Mouse (Mus musculus) megakaryocyte, embryonic 14.5 days (primary cell): ENCODE results near the gene Dag1. TPM values are rescaled to one million over a fixed set of nuclear protein-coding genes. Genes with fewer than 3 reads are reported as not detected.
A peak's percentile ranks its signal among the peaks of the same experiment; 100 is the strongest.

Experiments used
- H3K27me3 ChIP-seq: replicated peaks from 2 replicates; pipeline ENCODE3; 2012; ENCODE audit warnings: inconsistent platforms
- H3K36me3 ChIP-seq: replicated peaks from 2 replicates; pipeline ENCODE3; 2012; ENCODE audit warnings: low read length, inconsistent platforms, mixed read lengths
- H3K4me1 ChIP-seq: 2 replicates; pipeline ENCODE4 v1.6.1; 2012; ENCODE audit warnings: inconsistent platforms
- H3K4me3 ChIP-seq: replicated peaks from 2 replicates; pipeline ENCODE3; 2012; ENCODE audit warnings: moderate library complexity, mild to moderate bottlenecking, inconsistent platforms
- H3K9me3 ChIP-seq: 2 replicates; pipeline ENCODE4 v1.6.1; 2012; ENCODE audit warnings: inconsistent platforms
- FLI1 ChIP-seq: IDR thresholded peaks from 2 replicates; pipeline ENCODE4 v1.6.1; 2012; ENCODE audit warnings: low read length, inconsistent platforms, mixed read lengths
- GATA1 ChIP-seq: IDR thresholded peaks from 3 replicates; pipeline ENCODE4 v1.6.1; 2012; ENCODE audit warnings: mixed read lengths, low read length, inconsistent platforms, borderline replicate concordance
- polyA plus RNA-seq: library from polyadenylated mRNA; stranded (reverse); fragments of >175 nt; gene quantifications from 2 replicates; pipeline ENCODE4 v1.2.3, GENCODE M21; 2012; ENCODE audit warnings: low replicate concordance; ENCODE audit not compliant: insufficient read depth

Dag1 gene
- polyA plus RNA-seq, 1 experiment: 10.0 TPM

- no peaks in the 10 kb centered on the region for H3K9me3 ChIP-seq
- no peaks in the 10 kb centered on the region for H3K36me3 ChIP-seq
- H3K4me3 ChIP-seq: peak overlapping the region; percentile 99
- peaks cover 44% of the 10 kb centered on the region for H3K4me1 ChIP-seq
- TF ChIP-seq FLI1 (no peak), GATA1 (no peak)
- H3K27me3 ChIP-seq: peaks cover 3% of the 10 kb centered on the region
These were observed 1.2 kb downstream of the Dag1 start for GRCm38 (mm10) chr9:108262494-108263049.

GRCm38 (mm10) chr9:108261865-108262264, 1.9 kb downstream of the Dag1 start:
- H3K4me1 ChIP-seq: peaks cover 42% of the 10 kb centered on the region
- no peaks in the 10 kb centered on the region for H3K36me3 ChIP-seq
- no peaks in the 10 kb centered on the region for H3K27me3 ChIP-seq
- no peaks in the 10 kb centered on the region for H3K9me3 ChIP-seq
- TF ChIP-seq FLI1 (no peak), GATA1 (no peak)
- H3K4me3 ChIP-seq: no peak overlapping the region

- TF ChIP-seq GATA1 (no peak), FLI1 (no peak)
- H3K36me3 ChIP-seq: no peaks in the 10 kb centered on the region
These were observed 3.2 kb downstream of the Dag1 start for GRCm38 (mm10) chr9:108260526-108260925.

GRCm38 (mm10) chr9:108252766-108253165, 11.0 kb downstream of the Dag1 start:
- H3K4me1 ChIP-seq: peaks cover 8% of the 10 kb centered on the region

More at GRCm38 (mm10) chr9:108260526-108260925, 3.2 kb downstream of the Dag1 start:
- H3K27me3 ChIP-seq: no peaks in the 10 kb centered on the region
- H3K4me1 ChIP-seq: peaks cover 36% of the 10 kb centered on the region
- H3K4me3 ChIP-seq: no peak overlapping the region
- no peaks in the 10 kb centered on the region for H3K9me3 ChIP-seq

GRCm38 (mm10) chr9:108251877-108252276, 11.9 kb downstream of the Dag1 start:
- H3K4me3 ChIP-seq: no peak overlapping the region
- TF ChIP-seq FLI1: no peak
- peaks cover 8% of the 10 kb centered on the region for H3K4me1 ChIP-seq
- H3K36me3 ChIP-seq: peaks cover 29% of the 10 kb centered on the region
- no peaks in the 10 kb centered on the region for H3K9me3 ChIP-seq
- no peaks in the 10 kb centered on the region for H3K27me3 ChIP-seq

More at GRCm38 (mm10) chr9:108252766-108253165, 11.0 kb downstream of the Dag1 start:
- Histone ChIP-seq H3K4me3 (no peak overlapping the region), H3K27me3 (no peaks in the 10 kb centered on the region), H3K9me3 (no peaks in the 10 kb centered on the region), H3K36me3 (peaks cover 29% of the 10 kb centered on the region)
- TF ChIP-seq GATA1 (no peak), FLI1 (no peak)

GRCm38 (mm10) chr9:108248957-108249356, 14.8 kb downstream of the Dag1 start:
- peaks cover 37% of the 10 kb centered on the region for H3K36me3 ChIP-seq

GRCm38 (mm10) chr9:108244984-108245383, 18.8 kb downstream of the Dag1 start:
- Histone ChIP-seq H3K4me1 (peaks cover 12% of the 10 kb centered on the region; the same call in 1 of the 2 replicates), H3K4me3 (no peak overlapping the region), H3K9me3 (no peaks in the 10 kb centered on the region), H3K36me3 (peaks cover 19% of the 10 kb centered on the region), H3K27me3 (no peaks in the 10 kb centered on the region)
- TF ChIP-seq GATA1 (no peak), FLI1 (no peak)

More at GRCm38 (mm10) chr9:108248957-108249356, 14.8 kb downstream of the Dag1 start:
- Histone ChIP-seq H3K27me3 (no peaks in the 10 kb centered on the region), H3K4me1 (peaks cover 8% of the 10 kb centered on the region; the same call in 1 of the 2 replicates), H3K4me3 (no peak overlapping the region), H3K9me3 (no peaks in the 10 kb centered on the region)
- TF ChIP-seq GATA1 (no peak), FLI1 (no peak)

GRCm38 (mm10) chr9:108244540-108244939, 19.2 kb downstream of the Dag1 start:
- H3K4me1 ChIP-seq: peaks cover 12% of the 10 kb centered on the region; the same call in 1 of the 2 replicates
- H3K36me3 ChIP-seq: peaks cover 19% of the 10 kb centered on the region
- no peaks in the 10 kb centered on the region for H3K9me3 ChIP-seq
- no peaks in the 10 kb centered on the region for H3K27me3 ChIP-seq
- no peak overlapping the region for H3K4me3 ChIP-seq
- no peak for TF ChIP-seq GATA1
- no peak for TF ChIP-seq FLI1

- no peak for TF ChIP-seq FLI1
- TF ChIP-seq GATA1: no peak
- Histone ChIP-seq H3K27me3 (no peaks in the 10 kb centered on the region), H3K4me1 (peaks cover 17% of the 10 kb centered on the region), H3K36me3 (no peaks in the 10 kb centered on the region), H3K9me3 (no peaks in the 10 kb centered on the region), H3K4me3 (no peak overlapping the region)
These were observed 23.8 kb downstream of the Dag1 start for GRCm38 (mm10) chr9:108239951-108240350.

GRCm38 (mm10) chr9:108238831-108239230, 24.9 kb downstream of the Dag1 start:
- H3K36me3 ChIP-seq: no peaks in the 10 kb centered on the region
- TF ChIP-seq FLI1 (no peak), GATA1 (no peak)
- no peaks in the 10 kb centered on the region for H3K9me3 ChIP-seq
- H3K4me1 ChIP-seq: peaks cover 28% of the 10 kb centered on the region
- no peak overlapping the region for H3K4me3 ChIP-seq
- H3K27me3 ChIP-seq: no peaks in the 10 kb centered on the region

- no peak overlapping the region for H3K4me3 ChIP-seq
- no peaks in the 10 kb centered on the region for H3K9me3 ChIP-seq
- H3K4me1 ChIP-seq: peaks cover 30% of the 10 kb centered on the region
- H3K27me3 ChIP-seq: no peaks in the 10 kb centered on the region
- TF ChIP-seq GATA1 (no peak), FLI1 (no peak)
- H3K36me3 ChIP-seq: no peaks in the 10 kb centered on the region
These were observed 25.4 kb downstream of the Dag1 start for GRCm38 (mm10) chr9:108238402-108238801.
